Mouse (Mus musculus): Measurements from ENCODE around the gene Med21. TPM values are rescaled to one million over a fixed set of nuclear protein-coding genes. Genes with fewer than 3 reads are reported as not detected.

Med21 gene
- total RNA-seq (2012; rRNA removed) (42.4 and 45.8 TPM in 2 replicates), total RNA-seq (2014; rRNA removed) (124 and 143 TPM in 2 replicates), polyA plus RNA-seq (2012; ENCODE audit: insufficient read length, low read depth) (52.2 and 56.0 TPM in 2 replicates)

DNA sequence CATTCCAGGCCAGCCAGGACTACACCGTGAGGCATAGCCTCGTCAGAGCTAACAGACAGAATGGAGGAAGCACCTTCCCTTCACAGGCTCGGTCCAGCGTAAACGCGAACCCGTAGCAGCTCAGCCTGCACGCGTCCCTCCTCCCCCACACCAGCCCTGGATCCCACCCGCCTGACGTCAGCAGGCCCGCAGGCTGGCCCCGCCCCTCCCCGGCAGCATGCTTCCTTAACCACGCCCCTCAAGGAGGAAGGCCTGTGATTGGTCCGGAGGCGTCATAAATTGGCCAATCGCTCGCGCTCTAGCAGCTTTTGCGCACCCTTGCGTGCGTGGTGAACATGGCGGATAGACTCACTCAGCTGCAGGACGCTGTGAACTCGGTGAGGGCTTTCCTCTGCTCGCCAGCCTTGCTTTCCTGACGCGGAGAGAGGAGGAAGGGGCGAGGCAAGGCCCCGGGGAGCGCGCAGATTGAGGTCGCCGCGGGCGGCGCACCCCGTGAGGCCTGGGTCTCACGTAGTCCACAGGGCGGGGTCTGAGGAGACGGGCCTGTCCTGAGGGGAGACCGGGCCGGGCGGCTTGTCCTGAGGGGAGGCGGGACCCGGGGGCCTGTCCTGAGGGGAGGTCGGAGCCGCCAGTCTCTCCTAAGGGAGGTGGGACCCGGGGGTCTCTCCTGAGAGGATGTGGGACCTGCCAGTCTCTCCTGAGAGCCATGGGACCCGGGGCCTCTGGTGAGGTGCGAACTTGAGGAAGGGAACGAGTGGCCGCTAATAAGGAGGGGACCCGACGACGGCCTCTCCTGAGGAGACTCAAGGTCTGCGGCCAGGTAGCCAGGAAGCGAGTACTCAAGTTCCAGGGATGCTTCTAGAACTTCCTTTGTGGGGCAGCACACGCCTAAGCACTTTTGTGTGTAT, at the start of gene Med21, which contains the start of gene Tm7sf3:
Gene Med21, plus strand, starts transcription at position 272 of the 908 bp plus-strand sequence.
Gene Tm7sf3, minus strand, starts transcription at position 549 of the 908 bp plus-strand sequence.
- no peaks in the 10 kb centered on the region for H3K9me3 ChIP-seq (replicated peaks; ENCODE audit: low read length)
- dilution Hi-C loops (cut with MboI; ENCODE audit: extremely low pct_ligation_motif_present, extremely low pct_unique_long_range_greater_than_20kb, low sequenced_read_pairs) (no loop called here), in situ Hi-C loops (cut with MboI; ENCODE audit: low pct_ligation_motif_present, low pct_unique_long_range_greater_than_20kb, low sequenced_read_pairs) (loop anchor here (10.0 kb wide), 1 partner anchor 238 kb away; no protein-coding TSS in a partner anchor)
- no peaks in the 10 kb centered on the region for H3K27me3 ChIP-seq (replicated peaks)
- H3K9ac ChIP-seq (ENCODE audit: insufficient read depth, low read depth), result peak within 1 kb of the TSS; percentile 87
- peak within 1 kb of the TSS; percentile 69 for H3K4me2 ChIP-seq (ENCODE audit: insufficient read depth, low read depth, poor library complexity, severe bottlenecking)
- no peak for TF ChIP-seq MEF2A (IDR thresholded peaks at IDR 0.05; ENCODE audit: borderline replicate concordance, low read depth, low read length)
- TF ChIP-seq GABPA (IDR thresholded peaks at IDR 0.05; ENCODE audit: insufficient replicate concordance, low read depth, low read length), result no peak
- peak; percentile 25 for TF ChIP-seq ETS1 (conservative IDR thresholded peaks at IDR 0.05; ENCODE audit: low read depth, low read length)
- peak; percentile 58; the same call in 1 of the 2 replicates for TF ChIP-seq HCFC1 (IDR thresholded peaks at IDR 0.05; ENCODE audit: low read depth, low read length)
- peak; percentile 77 for TF ChIP-seq SIN3A (IDR thresholded peaks at IDR 0.05; ENCODE audit: low read length)
- TF ChIP-seq JUND (conservative IDR thresholded peaks at IDR 0.05; ENCODE audit: low read depth, low read length), result no peak
- TF ChIP-seq POLR2A (IDR thresholded peaks at IDR 0.05; ENCODE audit: low read depth, low read length), result peak; percentile 100
- TF ChIP-seq ZKSCAN1 (IDR thresholded peaks at IDR 0.05; ENCODE audit: borderline replicate concordance, low read depth, low read length), result no peak
- TF ChIP-seq USF2 (conservative IDR thresholded peaks at IDR 0.05; ENCODE audit: low read depth, low read length), result no peak
- peak; percentile 99 for TF ChIP-seq NELFE (IDR thresholded peaks at IDR 0.05; ENCODE audit: low read depth, low read length)
- peak; percentile 75 for TF ChIP-seq ELF1 (IDR thresholded peaks at IDR 0.05; ENCODE audit: low read depth, low read length)
- TF ChIP-seq SMC3 (IDR thresholded peaks at IDR 0.05; ENCODE audit: low read depth, low read length), result no peak
- TF ChIP-seq ZMIZ1 (IDR thresholded peaks at IDR 0.05; ENCODE audit: low read depth, low read length), result peak; percentile 98
- no peak for TF ChIP-seq CTCF (conservative IDR thresholded peaks at IDR 0.05 in 1 of 2, IDR thresholded peaks at IDR 0.05 in 1 of 2; ENCODE audit: low read depth in 2 of 2, low read length in 2 of 2)
- 0 out of 2 replicates have a peak, but pooled peaks have one; percentile 22 for TF ChIP-seq MAZ (IDR thresholded peaks at IDR 0.05; ENCODE audit: low read depth, low read length)
- TF ChIP-seq ZC3H11A (IDR thresholded peaks at IDR 0.05; ENCODE audit: low read depth, low read length), result no peak
- TF ChIP-seq POLR2AphosphoS2 (IDR thresholded peaks at IDR 0.05; ENCODE audit: low read depth, low read length), result peak; percentile 95
- no peak for TF ChIP-seq RAD21 (IDR thresholded peaks at IDR 0.05; ENCODE audit: low read depth, low read length)
- TF ChIP-seq JUN (IDR thresholded peaks at IDR 0.05; ENCODE audit: insufficient read depth, low read depth, low read length), result no peak
- no peak for TF ChIP-seq CHD1 (IDR thresholded peaks at IDR 0.05; ENCODE audit: low read depth, low read length)
- TF ChIP-seq MXI1 (IDR thresholded peaks at IDR 0.05; ENCODE audit: low read depth, low read length), result peak; percentile 65
- TF ChIP-seq BHLHE40 (IDR thresholded peaks at IDR 0.05; ENCODE audit: low read depth, low read length), result peak; percentile 77
- TF ChIP-seq E2F4 (IDR thresholded peaks at IDR 0.05; ENCODE audit: insufficient replicate concordance, low read depth, low read length), result no peak
- no peak for TF ChIP-seq RCOR1 (conservative IDR thresholded peaks at IDR 0.05; ENCODE audit: low read depth, low read length)
- peak; percentile 94 for TF ChIP-seq TBP (conservative IDR thresholded peaks at IDR 0.05; ENCODE audit: low read depth, low read length)
- TF ChIP-seq UBTF (IDR thresholded peaks at IDR 0.05; ENCODE audit: low read depth, low read length), result no peak; the same call in 1 of the 2 replicates
- peak; percentile 73; the same call in 1 of the 2 replicates for TF ChIP-seq MYC (IDR thresholded peaks at IDR 0.05; ENCODE audit: low read depth, low read length)
- TF ChIP-seq TCF12 (IDR thresholded peaks at IDR 0.05; ENCODE audit: low read depth, low read length), result peak; percentile 85
- TF ChIP-seq ZNF384 (IDR thresholded peaks at IDR 0.05; ENCODE audit: low read depth, low read length), result no peak
- no peak for TF ChIP-seq KAT2A (IDR thresholded peaks at IDR 0.05; ENCODE audit: insufficient replicate concordance, low read length)
- TF ChIP-seq USF1 (IDR thresholded peaks at IDR 0.05; ENCODE audit: low read depth, low read length), result no peak
- peak; percentile 75 for TF ChIP-seq NRF1 (IDR thresholded peaks at IDR 0.05; ENCODE audit: low read depth, low read length)
- TF ChIP-seq MAFK (IDR thresholded peaks at IDR 0.05; ENCODE audit: insufficient replicate concordance, low read length), result no peak
- TF ChIP-seq EP300 (IDR thresholded peaks at IDR 0.05; ENCODE audit: low read length), result no peak
- peak; percentile 38; the same call in 1 of the 2 replicates for TF ChIP-seq IRF4 (IDR thresholded peaks at IDR 0.05; ENCODE audit: low read depth, low read length)
- TF ChIP-seq CHD2 (IDR thresholded peaks at IDR 0.05; ENCODE audit: low read length), result peak; percentile 73; the same call in 1 of the 2 replicates
- peak; percentile 80 for TF ChIP-seq MAX (IDR thresholded peaks at IDR 0.05; ENCODE audit: low read length)
- TF ChIP-seq PAX5 (IDR thresholded peaks at IDR 0.05; ENCODE audit: low read length), result no peak
- DNase-seq (ENCODE audit: extremely low read depth), result peak; percentile 98
- H3K4me3 ChIP-seq (replicated peaks in 1 of 3; ENCODE audit: low read depth in 2 of 3, low read length in 2 of 3, poor library complexity in 1 of 3), result peak within 1 kb of the TSS; percentile 80 to 95 (median 91)
- H3K27ac ChIP-seq (ENCODE audit: insufficient read depth, low read depth), result peak within 1 kb of the TSS; percentile 68
- no peaks in the 10 kb centered on the region for H3K36me3 ChIP-seq (replicated peaks in 1 of 2; ENCODE audit: control insufficient read depth in 1 of 2, insufficient read depth in 1 of 2, low read length in 1 of 2)
- H3K4me1 ChIP-seq (ENCODE audit: control insufficient read depth in 1 of 2, insufficient read depth in 2 of 2), result peaks cover 5 to 38% of the 10 kb centered on the region in 2 experiments
- H3K79me2 ChIP-seq (replicated peaks; ENCODE audit: control insufficient read depth, extremely low read depth, insufficient read depth, poor library complexity, severe bottlenecking), result peaks cover 13% of the 10 kb centered on the region

Measured in CH12.LX (cell line).